Mouse (Mus musculus): Measurements from ENCODE around the gene Cnot10. TPM values are rescaled to one million over a fixed set of nuclear protein-coding genes. Genes with fewer than 3 reads are reported as not detected.

The Cnot10 gene
- polyA plus RNA-seq, 1 experiment from 2014 or later, result 68.0 TPM

DNA sequence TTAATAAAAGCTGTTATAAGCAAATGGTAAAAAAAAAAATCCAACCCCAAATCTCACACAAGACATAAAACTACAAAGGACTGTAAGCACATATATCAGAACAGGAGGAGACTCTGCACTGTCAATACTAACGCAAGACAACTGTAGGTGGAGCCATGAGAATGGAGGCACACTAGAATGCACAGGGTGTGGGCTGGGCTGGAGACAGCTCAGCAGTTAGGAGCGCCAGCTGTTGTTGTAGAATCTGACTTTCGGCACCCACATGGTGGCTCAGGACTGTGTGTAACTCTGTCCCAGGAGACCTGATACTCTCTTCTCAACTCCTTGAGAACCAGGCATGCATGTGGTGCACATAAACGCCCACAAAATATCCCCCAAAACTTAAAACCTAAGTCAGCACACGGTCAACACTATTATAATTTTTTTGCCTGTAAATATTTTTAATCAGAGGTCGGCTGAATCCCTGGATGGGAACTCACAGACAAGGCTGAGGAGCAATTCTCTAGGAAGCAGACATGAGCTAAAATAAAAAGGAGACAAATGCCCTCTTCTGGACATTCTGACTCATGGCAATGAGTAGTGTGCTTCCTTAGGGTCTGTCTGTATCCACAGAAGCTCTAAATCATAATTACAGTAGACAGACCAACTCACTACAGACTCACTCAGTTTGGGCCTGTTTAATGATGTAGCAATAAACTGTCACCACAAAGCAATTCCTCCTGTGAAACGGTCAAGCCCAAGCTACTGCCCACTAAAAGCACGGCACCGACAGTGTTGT is 25.6 kb downstream of the Cnot10 start:
- Histone ChIP-seq H3K36me3 (ENCODE audit: control insufficient read depth, insufficient read depth, low read length) (peaks cover 14% of the 10 kb centered on the region), H3K27ac (ENCODE audit: low read depth, low read length) (no peak overlapping the region), H3K9me3 (ENCODE audit: control insufficient read depth, low read length) (no peaks in the 10 kb centered on the region), H3K4me1 (ENCODE audit: control insufficient read depth, insufficient read depth, low read length) (no peaks in the 10 kb centered on the region), H3K9ac (ENCODE audit: low read length) (no peak overlapping the region), H3K27me3 (ENCODE audit: control insufficient read depth, insufficient read depth, low read length) (no peaks in the 10 kb centered on the region), H3K4me2 (ENCODE audit: low read depth) (no peak overlapping the region), H3K4me3 (ENCODE audit: low read depth, low read length) (no peak overlapping the region)
- no peak for DNase-seq (ENCODE audit: low spot score)
- 84% methylated on average over 9 of the region's 9 CpGs for WGBS
- no peak for ATAC-seq (ENCODE audit: insufficient read depth, low FRiP score, low TSS enrichment)

DNA sequence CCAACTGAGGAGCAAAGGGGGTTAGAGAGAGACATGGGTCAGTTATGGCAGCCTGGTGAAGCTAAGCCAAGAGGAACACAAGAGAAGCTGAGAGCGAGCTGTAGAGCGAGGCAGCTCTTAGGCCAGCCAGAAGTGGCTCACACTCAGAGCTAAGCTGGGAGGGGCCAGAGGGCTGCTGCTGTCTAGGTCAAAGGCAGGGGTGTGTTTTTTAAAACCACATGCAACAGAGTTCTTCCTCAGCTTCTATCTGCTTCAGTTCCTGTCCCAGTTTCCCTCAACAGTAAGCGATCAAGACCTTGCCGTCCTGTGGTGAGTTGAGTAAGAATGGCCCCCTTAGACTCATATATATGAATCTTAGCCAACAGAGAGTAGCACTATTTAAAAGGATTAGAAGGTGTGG is 27.0 kb downstream of the Cnot10 start:
- Histone ChIP-seq H3K9me3 (ENCODE audit: control insufficient read depth, low read length) (no peaks in the 10 kb centered on the region), H3K27me3 (ENCODE audit: control insufficient read depth, insufficient read depth, low read length) (no peaks in the 10 kb centered on the region), H3K4me3 (ENCODE audit: low read depth, low read length) (no peak overlapping the region), H3K27ac (ENCODE audit: low read depth, low read length) (no peak overlapping the region), H3K4me2 (ENCODE audit: low read depth) (no peak overlapping the region), H3K4me1 (ENCODE audit: control insufficient read depth, insufficient read depth, low read length) (no peaks in the 10 kb centered on the region), H3K9ac (ENCODE audit: low read length) (no peak overlapping the region), H3K36me3 (ENCODE audit: control insufficient read depth, insufficient read depth, low read length) (peaks cover 23% of the 10 kb centered on the region)
- ATAC-seq (ENCODE audit: insufficient read depth, low FRiP score, low TSS enrichment) (no peak), DNase-seq (ENCODE audit: low spot score) (no peak)
- WGBS, result 95% methylated on average over 4 of the region's 4 CpGs

DNA sequence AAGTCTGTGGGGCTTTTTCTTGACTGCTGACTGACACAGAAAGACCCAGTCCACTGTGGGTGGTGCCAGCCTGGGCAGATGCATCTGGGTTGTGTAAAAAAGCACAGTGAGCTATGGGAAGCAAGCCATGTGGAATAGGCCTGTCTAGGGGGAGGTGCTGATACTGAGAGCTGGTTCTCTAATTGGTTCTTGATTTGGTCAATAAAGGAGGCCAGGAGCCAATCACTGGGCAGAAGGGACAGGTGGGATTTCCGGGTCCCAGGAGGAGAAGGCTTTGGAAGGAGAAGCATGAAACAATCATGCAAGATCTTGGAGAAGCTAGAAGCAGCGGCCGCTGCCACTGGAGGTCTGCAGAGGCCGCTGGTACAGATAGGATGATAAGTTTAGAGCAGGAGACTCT is 27.4 kb downstream of the Cnot10 start:
- no peak for ATAC-seq (ENCODE audit: insufficient read depth, low FRiP score, low TSS enrichment)
- H3K27ac ChIP-seq (ENCODE audit: low read depth, low read length), result no peak overlapping the region
- H3K4me1 ChIP-seq (ENCODE audit: control insufficient read depth, insufficient read depth, low read length), result no peaks in the 10 kb centered on the region
- peaks cover 20% of the 10 kb centered on the region for H3K36me3 ChIP-seq (ENCODE audit: control insufficient read depth, insufficient read depth, low read length)
- WGBS, result 88% methylated on average over 4 of the region's 4 CpGs
- no peak overlapping the region for H3K4me3 ChIP-seq (ENCODE audit: low read depth, low read length)
- no peaks in the 10 kb centered on the region for H3K9me3 ChIP-seq (ENCODE audit: control insufficient read depth, low read length)
- no peaks in the 10 kb centered on the region for H3K27me3 ChIP-seq (ENCODE audit: control insufficient read depth, insufficient read depth, low read length)
- H3K4me2 ChIP-seq (ENCODE audit: low read depth), result no peak overlapping the region
- H3K9ac ChIP-seq (ENCODE audit: low read length), result no peak overlapping the region
- no peak for DNase-seq (ENCODE audit: low spot score)

DNA sequence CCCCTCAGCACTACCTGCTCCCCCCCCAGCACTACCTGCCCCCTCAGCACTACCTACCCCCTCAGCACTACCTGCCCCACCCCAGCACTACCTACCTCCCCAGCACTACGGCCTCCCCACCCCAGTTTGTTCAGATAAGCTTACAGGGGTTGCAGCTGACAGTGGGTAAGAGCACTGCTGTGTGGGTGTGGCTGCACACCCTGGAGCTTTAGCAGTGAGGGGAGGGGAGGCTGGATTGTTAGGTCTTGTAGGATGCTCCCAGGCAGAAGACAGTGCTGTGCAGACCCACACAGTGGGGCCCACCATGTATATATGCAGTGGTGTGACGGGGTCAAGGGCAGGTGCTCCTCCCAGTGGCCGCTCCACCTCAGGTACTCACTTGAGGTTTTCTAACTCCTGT is 29.7 kb downstream of the Cnot10 start:
- H3K9me3 ChIP-seq (ENCODE audit: control insufficient read depth, low read length), result no peaks in the 10 kb centered on the region
- H3K4me3 ChIP-seq (ENCODE audit: low read depth, low read length), result no peak overlapping the region
- H3K27me3 ChIP-seq (ENCODE audit: control insufficient read depth, insufficient read depth, low read length), result no peaks in the 10 kb centered on the region
- H3K9ac ChIP-seq (ENCODE audit: low read length), result no peak overlapping the region
- WGBS, result 95% methylated on average over 3 of the region's 3 CpGs
- DNase-seq (ENCODE audit: low spot score) (no peak), ATAC-seq (ENCODE audit: insufficient read depth, low FRiP score, low TSS enrichment) (no peak)
- H3K4me2 ChIP-seq (ENCODE audit: low read depth), result no peak overlapping the region
- H3K27ac ChIP-seq (ENCODE audit: low read depth, low read length), result no peak overlapping the region
- no peaks in the 10 kb centered on the region for H3K4me1 ChIP-seq (ENCODE audit: control insufficient read depth, insufficient read depth, low read length)
- peaks cover 22% of the 10 kb centered on the region for H3K36me3 ChIP-seq (ENCODE audit: control insufficient read depth, insufficient read depth, low read length)

DNA sequence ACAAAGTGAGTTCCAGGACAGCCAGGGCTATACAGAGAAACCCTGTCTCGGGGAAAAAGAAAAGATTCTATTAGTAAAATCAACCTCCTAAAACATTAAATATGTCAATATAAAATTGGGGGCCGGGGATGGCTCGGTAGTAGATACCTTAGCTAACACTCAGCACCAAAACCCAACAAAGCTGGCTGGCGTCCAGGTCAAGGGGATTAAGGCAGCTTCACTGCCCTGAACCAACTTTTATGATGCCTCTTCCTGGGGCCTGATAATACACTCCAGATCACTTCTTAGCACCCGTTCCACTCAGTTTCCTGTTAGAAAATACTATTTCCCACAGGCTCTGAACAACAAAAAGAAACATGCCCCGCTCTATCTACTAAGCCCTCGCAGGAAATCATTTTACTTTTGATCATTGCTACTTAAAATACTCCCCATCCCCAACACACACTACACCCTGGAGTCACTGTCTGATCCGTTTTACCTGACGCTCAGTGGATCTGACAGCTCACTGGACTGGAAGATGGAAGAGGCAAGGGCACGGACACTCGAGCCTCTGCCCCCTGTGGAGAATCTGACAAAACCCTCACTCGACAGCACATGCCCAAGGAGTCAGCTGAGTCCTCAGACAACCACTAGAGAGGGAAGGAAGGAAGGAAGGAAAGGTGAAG is 36.0 kb downstream of the Cnot10 start:
- Histone ChIP-seq H3K4me3 (ENCODE audit: low read depth, low read length) (no peak overlapping the region), H3K36me3 (ENCODE audit: control insufficient read depth, insufficient read depth, low read length) (peaks cover 8% of the 10 kb centered on the region)

DNA sequence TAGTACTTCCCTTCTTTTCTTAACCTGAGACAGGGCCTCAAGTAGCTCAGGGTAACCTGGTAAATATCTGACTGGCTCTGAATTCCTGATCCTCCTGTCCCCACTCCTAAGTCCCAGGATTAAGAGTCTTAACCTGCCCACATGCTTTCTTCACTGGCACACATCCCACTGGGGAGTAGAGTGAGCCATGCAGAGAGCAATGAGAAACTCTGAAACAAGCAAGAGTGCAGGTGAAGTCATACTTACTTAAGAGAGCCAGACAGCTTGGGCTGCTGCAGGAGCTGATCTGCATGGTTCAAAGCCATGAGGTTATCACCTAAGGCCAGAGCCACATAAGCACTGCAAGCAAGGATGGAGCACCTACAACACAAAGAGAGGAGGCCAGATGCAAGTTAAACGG is 38.9 kb downstream of the Cnot10 start:
- no peak overlapping the region for H3K4me3 ChIP-seq (ENCODE audit: low read depth, low read length)
- no peak overlapping the region for H3K27ac ChIP-seq (ENCODE audit: low read depth, low read length)
- no peaks in the 10 kb centered on the region for H3K4me1 ChIP-seq (ENCODE audit: control insufficient read depth, insufficient read depth, low read length)
- no peak overlapping the region for H3K9ac ChIP-seq (ENCODE audit: low read length)
- DNase-seq (ENCODE audit: low spot score), result no peak
- WGBS, result 77% methylated on average over 1 of the region's 1 CpGs
- no peaks in the 10 kb centered on the region for H3K27me3 ChIP-seq (ENCODE audit: control insufficient read depth, insufficient read depth, low read length)
- ATAC-seq (ENCODE audit: insufficient read depth, low FRiP score, low TSS enrichment), result no peak
- H3K9me3 ChIP-seq (ENCODE audit: control insufficient read depth, low read length), result no peaks in the 10 kb centered on the region
- H3K4me2 ChIP-seq (ENCODE audit: low read depth), result no peak overlapping the region
- peaks cover 9% of the 10 kb centered on the region for H3K36me3 ChIP-seq (ENCODE audit: control insufficient read depth, insufficient read depth, low read length)

More for the DNA sequence above, 36.0 kb downstream of the Cnot10 start:
- H3K27me3 ChIP-seq (ENCODE audit: control insufficient read depth, insufficient read depth, low read length), result no peaks in the 10 kb centered on the region
- ATAC-seq (ENCODE audit: insufficient read depth, low FRiP score, low TSS enrichment) (no peak), DNase-seq (ENCODE audit: low spot score) (no peak)
- H3K4me2 ChIP-seq (ENCODE audit: low read depth), result no peak overlapping the region
- no peaks in the 10 kb centered on the region for H3K9me3 ChIP-seq (ENCODE audit: control insufficient read depth, low read length)
- 73% methylated on average over 12 of the region's 12 CpGs for WGBS
- no peaks in the 10 kb centered on the region for H3K4me1 ChIP-seq (ENCODE audit: control insufficient read depth, insufficient read depth, low read length)
- no peak overlapping the region for H3K9ac ChIP-seq (ENCODE audit: low read length)
- no peak overlapping the region for H3K27ac ChIP-seq (ENCODE audit: low read depth, low read length)

DNA sequence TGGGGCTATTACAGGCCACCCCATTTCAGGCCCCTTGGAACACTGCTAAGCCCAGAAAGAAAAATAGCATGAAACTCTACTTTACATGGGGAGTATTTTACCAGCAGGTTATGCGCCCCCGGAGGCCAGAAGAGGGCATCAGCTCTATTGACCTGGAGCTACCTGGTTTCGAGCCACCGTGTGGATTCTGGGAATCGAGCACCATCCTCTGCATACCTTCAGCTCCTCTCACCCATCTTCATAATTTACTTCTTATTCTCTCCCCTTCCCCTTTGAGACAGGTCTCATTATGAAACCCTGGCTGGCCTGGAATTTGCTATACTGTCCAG is 55.0 kb downstream of the Cnot10 start:
- Histone ChIP-seq H3K36me3 (ENCODE audit: control insufficient read depth, insufficient read depth, low read length) (peaks cover 3% of the 10 kb centered on the region; the same call in 1 of the 2 replicates), H3K4me2 (ENCODE audit: low read depth) (no peak overlapping the region; the same call in 1 of the 2 replicates), H3K4me1 (ENCODE audit: control insufficient read depth, insufficient read depth, low read length) (peaks cover 7% of the 10 kb centered on the region), H3K9me3 (ENCODE audit: control insufficient read depth, low read length) (no peaks in the 10 kb centered on the region), H3K9ac (ENCODE audit: low read length) (no peak overlapping the region), H3K4me3 (ENCODE audit: low read depth, low read length) (no peak overlapping the region), H3K27ac (ENCODE audit: low read depth, low read length) (no peak overlapping the region), H3K27me3 (ENCODE audit: control insufficient read depth, insufficient read depth, low read length) (no peaks in the 10 kb centered on the region)
- DNase-seq (ENCODE audit: low spot score), result no peak
- 38% methylated on average over 5 of the region's 5 CpGs for WGBS
- ATAC-seq (ENCODE audit: insufficient read depth, low FRiP score, low TSS enrichment), result no peak

DNA sequence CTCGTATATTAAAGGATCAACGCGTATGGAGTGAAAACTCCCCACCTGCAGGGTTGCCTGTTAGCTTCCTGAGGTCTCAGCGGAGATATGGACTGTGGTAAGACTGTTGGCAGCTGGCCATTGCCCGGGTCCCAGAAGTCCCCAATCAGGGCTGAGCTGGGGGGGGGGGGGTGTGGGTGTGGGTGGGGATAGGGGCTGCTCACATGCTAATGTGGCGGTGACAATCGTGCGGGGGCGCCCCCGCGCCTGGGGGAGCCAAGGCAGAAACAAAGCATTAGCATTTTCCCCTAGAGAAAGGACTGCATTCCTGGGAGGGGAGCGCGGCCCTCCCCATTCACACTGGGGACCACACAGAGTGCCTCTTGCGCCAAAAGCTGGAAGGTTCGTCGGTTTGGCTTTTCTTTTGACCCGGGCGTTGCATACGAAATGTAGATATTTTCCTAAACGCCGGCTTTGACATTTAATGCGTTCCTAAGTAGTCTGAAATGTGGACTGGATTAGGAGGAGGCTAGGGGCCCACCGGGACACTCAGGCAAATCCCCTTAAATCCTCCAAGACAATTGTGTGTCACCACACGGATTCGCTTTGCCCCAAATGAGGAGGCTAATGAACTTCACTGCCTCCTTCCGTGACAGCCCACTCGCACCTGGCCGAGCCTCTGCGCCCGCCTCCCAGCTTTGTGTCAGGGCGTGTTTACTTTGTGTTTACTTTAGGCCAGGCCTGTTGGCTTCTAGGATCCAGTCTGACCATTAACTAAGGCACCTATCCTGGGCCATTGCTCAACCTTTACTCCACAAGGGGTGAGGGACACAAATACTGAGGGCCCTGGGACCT is 55.6 kb downstream of the Cnot10 start:
- DNase-seq (ENCODE audit: low spot score), result peak; percentile 54
- Histone ChIP-seq H3K9me3 (ENCODE audit: control insufficient read depth, low read length) (no peaks in the 10 kb centered on the region), H3K4me2 (ENCODE audit: low read depth) (peak overlapping the region; percentile 68), H3K27ac (ENCODE audit: low read depth, low read length) (peak overlapping the region; percentile 62; the same call in 1 of the 2 replicates), H3K4me1 (ENCODE audit: control insufficient read depth, insufficient read depth, low read length) (peaks cover 7% of the 10 kb centered on the region), H3K36me3 (ENCODE audit: control insufficient read depth, insufficient read depth, low read length) (peaks cover 2% of the 10 kb centered on the region; the same call in 1 of the 2 replicates), H3K4me3 (ENCODE audit: low read depth, low read length) (peak overlapping the region; percentile 25), H3K9ac (ENCODE audit: low read length) (peak overlapping the region; percentile 43), H3K27me3 (ENCODE audit: control insufficient read depth, insufficient read depth, low read length) (no peaks in the 10 kb centered on the region)
- WGBS, result 3% methylated on average over 31 of the region's 31 CpGs
- peak; percentile 81 for ATAC-seq (ENCODE audit: insufficient read depth, low FRiP score, low TSS enrichment)
